Mouse (Mus musculus) cerebellum, adult 11-12 months (tissue): ENCODE data around the gene Duoxa1.

ENCODE experiments used
- DNase-seq: peaks from one replicate; pipeline ENCODE4 v3.0.0; 2022

Duoxa1 gene

DNA sequence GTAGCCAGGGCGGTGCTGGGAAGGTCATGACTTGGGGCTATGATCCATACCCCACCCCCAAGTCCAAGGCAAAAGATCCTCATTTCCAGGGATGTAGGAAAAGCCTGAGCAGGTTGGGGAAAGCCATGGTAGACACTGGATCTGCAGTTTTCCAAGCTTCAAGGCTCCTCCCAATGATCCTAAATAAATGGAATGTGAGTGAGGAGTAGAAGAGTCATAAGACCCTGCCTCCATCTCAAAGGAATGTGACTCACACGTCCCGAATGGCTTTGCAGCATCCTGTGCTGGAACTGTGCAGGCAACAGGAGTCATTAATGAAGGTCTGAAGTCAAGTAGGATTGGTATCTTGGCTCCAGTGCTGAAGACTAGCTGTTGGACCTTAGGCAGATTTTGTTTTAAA, 14.5 kb upstream of the Duoxa1 start:
- DNase-seq = no peak

DNA sequence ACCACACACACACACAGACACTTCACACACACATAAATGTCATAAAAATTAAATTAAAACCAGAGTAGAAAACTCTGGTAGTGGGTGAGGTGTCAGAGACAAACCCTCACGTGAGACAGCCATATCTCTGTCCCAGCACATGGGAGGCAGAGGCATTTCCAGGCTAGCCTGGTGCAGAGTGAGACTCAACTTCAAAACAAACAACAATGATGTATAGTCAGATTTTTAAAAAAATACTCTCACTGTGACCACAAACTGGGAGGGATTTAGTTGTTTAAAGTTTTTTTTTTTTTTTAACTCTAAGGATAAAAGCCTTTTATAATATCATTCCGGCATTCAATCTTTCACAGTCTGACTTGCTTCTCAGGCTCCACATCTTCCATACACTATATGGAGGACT, 11.8 kb upstream of the Duoxa1 start:
- no peak for DNase-seq

DNA sequence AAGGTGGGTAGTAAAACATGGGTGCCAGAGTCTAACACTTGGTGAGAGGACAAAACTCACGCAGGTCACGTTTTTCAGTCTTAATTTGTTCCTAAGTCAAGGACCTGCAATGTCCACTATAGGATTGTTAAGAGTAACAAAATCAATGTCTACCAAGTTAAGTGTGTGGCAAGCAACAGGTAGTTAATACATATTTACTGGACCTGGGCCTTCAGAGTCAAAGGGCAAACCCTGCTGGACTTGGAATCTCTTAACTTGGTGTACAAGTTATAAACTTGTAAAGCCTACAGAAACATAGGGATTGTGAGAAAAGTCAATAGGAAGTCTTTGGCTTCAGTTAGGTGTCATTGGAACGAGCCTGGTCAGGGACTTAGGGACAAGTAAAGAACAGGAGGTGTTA, 11.1 kb upstream of the Duoxa1 start:
- DNase-seq = no peak

DNA sequence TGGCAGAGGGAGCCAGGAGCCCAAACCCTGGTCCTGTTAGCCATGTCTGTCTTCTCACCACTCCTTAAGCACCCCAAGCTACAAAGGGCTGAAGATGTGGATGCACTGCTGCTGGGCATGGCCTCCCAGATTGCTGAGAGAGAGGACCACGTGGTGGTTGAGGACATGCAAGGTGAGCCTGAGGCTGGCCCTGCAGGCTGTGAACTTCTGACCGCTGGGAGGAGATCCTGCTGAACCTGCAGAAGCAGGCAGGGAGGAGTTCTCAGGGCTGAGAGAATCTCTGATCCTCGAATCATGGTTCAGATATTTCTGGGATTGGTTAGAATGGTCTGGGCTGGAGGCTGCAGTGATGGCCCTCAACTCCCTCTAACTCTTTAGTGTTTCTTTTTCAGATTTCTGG, 10.4 kb upstream of the Duoxa1 start:
- DNase-seq = no peak

DNA sequence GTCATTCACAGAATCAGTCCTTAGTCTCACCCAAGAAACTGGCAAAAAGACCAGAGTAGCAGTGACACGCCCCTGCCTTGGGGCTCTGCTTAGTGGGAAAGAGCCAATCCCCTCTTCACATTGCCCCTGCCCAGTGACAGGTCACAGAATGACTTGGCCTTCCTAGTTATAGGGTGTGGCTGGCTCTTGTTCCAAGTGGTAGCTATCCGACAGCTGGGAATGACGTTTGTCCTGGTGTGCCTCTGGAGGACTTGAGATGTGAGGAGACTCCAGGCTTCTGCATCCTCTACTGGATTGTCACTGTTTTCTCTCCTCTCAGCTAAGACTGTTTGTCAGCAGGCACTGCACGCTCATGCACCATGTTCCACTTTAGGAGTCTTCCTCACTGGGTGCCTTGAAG, 3.9 kb upstream of the Duoxa1 start:
- no peak for DNase-seq

DNA sequence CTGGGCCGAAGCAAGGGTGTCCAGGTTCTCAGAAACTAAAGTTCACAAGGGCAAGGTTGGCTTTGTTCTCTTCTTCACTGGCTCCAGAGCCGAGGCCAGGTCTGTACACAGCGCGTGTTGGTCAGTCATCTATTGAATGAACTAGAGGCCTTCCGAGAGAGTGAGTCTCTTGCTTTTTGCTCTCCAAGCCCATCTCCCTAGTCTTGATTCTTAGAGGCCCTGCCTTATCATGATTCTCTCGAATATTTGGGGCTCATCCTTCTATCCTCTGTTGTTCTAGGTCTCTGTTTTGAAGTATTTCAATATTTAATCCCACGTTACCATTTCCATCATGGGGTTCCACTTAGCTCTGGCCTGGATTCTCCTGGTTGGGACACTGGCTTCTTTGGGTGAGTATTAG, 1.8 kb upstream of the Duoxa1 start, which contains the start of gene Duox1:
TSS of gene Duox1 (plus strand) at position 301 of the 400 bp plus-strand sequence.
- no peak for DNase-seq

DNA sequence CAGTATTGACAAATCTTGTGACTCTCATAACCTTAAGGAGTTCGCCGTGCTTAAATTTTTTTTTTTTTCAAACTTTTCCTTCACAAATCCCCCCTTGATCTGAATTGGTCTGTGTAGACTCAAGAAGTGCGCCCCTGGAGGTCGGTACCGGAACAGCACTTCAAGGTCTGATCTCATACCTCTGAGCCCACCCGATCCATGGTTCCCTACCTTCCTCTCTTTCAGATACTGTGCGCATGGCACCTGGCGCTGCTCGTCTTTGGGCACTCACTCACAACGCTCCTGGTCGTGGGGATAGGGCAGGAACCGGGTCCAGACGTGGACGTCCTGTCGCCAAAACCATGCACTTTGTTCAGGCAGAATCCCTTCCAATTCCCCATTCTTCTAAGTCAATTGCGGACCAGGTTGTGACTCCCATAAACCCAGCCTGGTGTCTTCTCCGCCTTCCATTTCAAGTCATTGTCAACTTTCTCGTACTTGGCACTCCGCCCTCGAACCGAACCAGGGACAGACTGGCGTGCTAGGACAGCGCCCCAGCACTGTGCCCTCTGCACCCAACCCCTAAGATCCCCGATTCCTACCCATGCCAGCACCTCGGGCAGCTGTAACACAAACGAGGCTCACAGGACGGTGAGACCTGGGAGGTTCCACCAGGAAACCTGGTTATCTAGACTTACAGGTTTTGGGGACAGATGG, 660 bp downstream of the Duoxa1 start:
- no peak for DNase-seq

DNA sequence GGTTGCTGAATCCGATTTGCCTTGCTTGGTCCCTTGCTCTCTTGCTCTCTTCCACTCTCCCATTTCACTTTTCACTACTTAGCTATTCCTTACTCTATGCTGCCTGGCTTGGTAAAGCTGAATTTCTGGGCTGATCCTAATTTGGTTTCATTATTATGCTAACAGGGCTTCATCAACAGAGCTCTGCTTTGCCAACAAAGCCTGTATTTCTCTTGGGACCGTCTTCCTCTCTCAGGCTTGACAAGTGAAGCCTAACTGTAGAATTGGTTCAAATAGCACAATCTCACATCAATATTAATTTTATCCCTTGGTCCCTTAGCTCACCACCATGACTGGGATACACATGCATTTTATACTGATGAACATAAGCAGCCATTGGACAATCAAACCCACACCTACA, 2.0 kb downstream of the Duoxa1 start:
- no peak for DNase-seq

DNA sequence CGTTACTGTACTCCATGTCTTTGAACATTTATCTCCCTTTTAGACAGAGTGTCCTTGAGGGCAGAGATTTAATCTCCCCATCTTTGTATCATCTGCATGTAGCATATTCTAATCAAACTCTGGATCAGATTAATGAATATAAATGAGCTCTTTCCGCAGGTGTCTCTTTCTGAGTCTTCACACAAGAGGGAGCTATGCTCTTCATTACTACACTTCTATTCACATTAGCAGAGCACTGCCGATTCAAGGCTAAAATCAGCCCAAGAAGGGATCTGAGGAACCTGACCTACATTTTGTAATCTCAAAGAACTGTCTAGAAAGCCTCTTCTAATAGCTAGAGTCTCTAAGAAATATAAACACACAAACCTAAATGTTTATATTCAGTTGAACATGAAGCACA, 3.9 kb downstream of the Duoxa1 start:
- no peak for DNase-seq

DNA sequence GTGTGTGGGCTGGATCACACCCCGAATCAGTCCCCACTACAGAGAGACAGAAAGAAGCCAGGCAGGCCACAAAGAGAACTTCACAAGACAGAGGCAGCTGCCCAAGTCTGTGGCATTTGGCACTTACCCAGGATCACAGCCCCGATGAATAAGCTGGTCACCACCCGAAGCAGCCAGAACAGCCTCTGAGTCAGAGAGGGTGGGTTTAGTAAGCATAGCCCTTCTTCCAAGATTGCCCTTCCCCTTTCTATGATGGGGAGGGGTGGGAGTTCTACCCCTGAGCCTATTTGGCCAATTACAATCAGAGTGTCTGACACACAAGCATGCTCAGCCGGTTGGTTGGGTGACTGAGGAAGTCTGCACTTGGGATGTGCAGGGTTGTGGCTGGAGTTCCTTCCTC, 7.3 kb downstream of the Duoxa1 start:
- no peak for DNase-seq

DNA sequence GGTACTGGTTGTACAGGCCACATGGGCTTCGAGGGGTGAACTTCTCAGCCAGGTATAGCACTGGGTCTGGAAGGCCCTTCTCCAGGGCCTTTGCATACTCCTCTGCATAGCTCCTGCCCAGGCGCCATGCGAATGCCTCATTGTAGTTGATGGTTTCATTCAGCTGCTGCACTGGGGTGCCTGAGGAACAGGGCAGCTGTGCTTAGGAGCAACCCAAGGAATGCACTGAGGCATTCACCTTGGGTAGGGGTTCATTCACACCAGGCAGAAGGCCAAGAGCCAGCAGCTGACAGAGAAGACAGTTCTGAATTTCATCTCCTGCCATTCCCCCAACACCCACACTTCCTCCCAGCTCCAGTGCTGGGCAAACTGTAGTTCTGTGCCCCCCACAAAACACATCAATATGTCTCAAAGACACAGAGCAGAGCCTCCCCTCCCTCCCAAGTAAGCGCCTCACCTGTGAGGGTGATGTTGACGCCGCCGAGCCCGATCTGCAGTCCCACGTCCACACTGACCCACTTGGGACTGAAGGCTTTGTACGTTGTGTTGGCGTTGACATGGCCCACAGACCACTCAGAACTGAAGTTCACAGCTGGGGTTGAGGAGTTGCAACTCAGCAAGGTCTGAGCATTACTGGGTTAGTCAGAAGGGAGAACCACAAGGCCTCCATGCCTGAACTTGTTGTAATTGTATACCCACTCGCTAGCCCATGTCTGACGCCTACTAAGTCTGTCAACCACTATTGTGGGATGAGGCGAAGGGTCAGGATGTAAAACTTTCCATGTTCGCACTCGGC, 8.2 kb downstream of the Duoxa1 start:
- DNase-seq = no peak

DNA sequence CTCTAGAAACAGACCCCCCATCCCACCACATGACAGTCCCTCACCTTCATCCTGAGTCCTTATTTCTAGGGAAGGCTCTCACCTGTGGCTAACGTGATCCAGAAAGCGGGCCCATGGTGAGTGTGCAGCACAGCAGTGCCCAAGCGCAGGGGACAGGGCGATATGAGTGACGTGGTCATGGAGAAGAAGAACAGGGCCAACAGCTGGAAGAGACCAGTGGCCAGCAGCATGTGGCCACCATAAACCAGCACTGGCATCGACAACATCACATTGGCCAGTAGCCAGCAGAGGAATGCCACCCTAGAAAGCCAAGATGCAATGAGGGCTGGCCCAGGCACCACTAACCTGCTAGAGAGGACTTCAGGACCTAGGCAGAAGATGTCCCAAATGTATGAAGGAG, 9.0 kb downstream of the Duoxa1 start:
- no peak for DNase-seq

DNA sequence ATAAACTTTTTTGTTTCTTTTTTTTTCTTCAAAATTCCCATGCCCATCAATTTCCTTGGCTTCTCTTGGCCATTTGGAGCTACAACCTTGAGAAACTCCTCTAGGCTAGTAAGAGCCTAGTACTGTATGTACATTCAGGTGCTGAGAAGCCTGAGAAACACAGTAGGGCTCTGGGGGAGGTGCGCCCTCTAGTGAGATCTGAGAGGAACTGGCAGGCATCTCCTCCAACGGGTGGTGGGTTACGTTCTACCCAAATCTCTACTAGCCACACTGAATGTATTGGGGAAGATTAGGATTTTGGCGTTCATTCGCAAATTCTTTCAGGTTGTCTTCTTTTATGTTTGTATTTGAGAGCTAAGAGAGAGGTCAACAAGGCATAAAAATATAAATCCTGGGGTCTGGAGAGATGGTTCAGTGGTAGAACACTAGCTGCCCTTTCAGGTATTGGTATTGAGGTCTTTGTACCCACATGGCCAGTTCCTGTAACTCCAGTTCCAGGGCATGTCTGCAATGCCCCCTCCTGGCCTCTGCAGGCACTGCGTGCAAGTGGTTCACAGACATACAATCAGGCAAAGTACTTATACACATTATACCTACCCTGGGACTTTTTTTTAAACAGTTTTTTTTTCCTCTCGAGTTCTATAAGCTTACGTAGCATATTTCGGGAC, 10.8 kb downstream of the Duoxa1 start:
- DNase-seq = peak; percentile 45

DNA sequence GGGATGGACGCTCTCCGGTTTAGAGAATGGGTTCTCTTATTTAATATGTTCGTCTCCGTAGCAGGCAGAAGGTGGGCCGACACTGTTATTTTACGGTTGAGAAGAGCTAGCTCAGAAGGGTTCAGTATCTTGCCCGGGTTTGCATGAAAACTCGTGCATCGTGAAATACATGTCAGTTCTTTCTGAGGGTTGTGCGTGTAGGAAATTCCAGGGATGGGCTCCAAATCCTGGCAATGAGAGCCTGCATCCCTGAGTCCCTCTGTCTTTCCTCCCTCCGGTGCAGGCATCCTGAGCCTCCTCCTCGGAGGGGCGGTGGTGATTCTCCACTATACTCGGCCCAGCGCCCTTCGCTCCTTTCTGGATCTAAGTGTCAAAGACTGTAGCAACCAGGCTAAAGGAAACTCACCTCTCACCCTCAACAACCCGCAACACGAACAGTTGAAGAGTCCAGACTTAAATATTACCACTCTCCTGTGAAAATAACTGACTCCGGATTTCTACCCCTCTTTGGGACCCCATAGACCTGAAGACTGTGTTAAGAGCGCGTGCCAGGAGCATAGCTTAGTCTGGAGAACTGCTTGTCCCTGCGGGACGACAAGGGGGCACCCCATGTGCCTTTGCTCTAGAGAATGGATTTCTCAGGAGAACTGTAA, 11.5 kb downstream of the Duoxa1 start:
- no peak for DNase-seq

DNA sequence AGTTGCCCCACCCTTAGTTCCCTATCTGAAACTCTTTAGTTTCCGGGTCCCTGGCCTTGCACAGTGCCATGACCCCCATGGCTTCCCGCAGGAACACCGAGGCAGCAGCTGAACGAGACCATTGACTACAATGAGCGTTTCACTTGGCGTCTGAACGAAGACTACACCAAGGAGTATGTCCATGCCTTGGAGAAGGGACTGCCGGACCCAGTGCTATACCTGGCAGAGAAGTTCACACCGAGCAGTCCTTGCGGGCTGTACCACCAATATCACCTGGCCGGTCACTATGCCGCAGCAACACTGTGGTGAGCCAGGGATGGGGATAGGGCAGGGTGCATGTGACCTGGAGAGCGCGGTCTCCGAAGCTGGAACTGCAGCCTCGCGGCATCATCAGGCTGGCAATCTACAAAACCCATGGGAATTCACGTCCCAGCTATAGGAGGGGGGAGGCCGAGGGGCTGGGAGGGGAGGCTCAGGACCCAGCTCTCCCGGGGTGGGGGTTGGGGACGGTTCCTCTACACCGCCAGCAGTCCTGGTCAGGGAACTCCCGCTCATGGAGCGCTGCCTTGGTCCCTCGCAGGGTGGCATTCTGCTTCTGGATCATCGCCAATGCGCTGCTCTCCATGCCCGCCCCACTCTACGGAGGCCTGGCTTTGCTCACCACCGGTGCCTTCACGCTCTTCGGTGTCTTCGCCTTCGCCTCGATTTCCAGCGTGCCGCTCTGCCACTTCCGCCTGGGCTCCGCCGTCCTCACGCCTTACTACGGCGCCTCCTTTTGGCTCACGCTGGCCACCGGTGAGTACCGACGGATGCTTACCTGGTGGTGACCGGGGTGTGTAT, 12.2 kb downstream of the Duoxa1 start:
- peak; percentile 27 for DNase-seq

DNA sequence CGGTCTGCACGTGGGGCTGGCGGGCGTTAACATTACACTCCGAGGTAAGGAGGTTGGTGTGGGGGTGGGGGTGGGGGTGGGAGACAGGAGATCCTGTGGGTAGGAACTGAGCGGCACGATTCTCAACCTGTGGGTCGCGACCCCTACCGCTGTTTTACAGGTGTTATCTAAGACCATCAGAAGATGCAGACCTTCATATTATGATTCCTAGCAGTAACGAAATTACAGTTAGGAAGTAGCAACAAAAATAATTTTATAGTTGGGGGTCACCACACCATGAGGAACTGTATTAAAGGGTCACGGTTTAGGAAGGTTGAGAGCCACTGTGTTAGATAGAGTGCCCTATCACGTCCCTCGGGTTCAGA, 12.9 kb downstream of the Duoxa1 start:
- no peak for DNase-seq

DNA sequence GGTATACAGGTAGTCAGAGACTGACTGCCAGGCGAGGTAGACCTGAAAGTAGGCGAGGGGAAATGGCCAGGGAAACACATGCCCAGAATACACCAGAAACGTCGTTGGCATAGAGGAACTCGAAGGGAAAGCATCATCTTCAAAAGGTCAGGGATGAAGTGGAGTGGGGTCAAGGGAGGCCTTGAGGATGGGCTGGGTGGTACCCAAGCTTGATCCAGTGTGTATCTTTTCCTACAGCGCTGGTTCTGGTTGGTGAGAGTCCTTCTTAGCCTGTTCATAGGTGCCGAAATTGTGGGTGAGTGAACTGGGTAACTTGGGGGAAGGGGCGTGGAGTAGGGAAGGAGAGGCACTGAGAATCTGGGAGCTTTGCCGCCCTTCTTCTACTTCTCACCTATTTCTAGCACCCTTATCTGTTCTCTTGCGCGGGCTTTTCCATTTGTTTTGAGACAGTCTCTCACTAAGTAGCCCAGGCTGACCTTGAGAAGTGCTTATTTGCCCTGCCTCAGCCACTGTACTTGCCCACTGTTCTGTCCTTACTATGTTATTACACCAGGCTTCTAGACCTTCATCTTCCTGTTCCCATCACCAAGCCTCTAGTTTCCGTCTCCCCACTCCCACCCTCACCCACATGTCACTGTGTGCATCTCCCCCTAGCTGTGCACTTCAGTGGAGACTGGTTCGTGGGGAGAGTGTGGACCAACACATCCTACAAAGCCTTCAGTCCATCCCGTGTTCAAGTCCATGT, 13.4 kb downstream of the Duoxa1 start:
- DNase-seq = no peak

DNA sequence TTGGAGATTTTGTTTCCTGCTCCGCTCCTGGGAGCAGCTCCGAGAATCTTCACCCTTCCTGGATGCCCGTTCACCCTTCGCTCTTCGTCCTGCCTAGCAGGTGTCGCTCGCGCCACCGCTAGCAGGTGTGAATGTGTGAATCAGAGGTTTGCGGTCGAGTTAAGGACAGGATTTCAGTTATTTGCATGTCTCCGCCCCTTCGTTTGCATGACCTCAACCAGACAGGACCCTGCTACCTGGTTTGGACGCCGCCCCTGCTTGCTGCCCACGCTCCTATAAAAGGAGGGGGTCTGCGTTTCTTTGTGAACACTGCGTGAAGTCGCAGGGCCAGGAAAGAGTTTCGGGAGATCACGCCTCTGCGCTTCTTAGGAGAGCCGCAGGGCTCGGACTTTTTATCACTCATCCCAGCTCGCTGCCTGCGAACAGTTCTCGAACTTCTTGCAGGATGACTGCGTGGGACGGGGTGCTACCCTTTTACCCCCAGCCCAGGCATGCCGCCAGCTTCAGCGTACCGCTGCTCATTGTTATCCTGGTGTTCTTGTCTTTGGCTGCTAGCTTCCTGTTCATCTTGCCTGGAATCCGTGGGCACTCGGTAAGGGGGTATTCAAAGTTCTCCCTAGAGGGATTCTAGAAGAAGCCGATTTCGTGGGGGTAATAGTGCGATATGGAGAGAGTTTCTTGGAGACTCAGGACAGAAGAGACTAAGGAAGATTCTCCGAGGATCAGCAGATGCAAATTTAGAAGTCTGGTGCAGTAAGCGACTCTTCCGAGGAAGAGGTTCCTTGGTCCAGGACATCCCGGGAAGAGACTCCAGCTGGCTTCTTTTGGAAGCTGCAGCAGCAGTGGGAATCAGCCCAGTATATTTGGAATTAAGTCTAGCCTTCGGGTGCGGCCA, 14.7 kb downstream of the Duoxa1 start, which contains the start of gene Duoxa2:
TSS of gene Duoxa2 (plus strand) at position 305 of the 895 bp plus-strand sequence.
- no peak for DNase-seq

DNA sequence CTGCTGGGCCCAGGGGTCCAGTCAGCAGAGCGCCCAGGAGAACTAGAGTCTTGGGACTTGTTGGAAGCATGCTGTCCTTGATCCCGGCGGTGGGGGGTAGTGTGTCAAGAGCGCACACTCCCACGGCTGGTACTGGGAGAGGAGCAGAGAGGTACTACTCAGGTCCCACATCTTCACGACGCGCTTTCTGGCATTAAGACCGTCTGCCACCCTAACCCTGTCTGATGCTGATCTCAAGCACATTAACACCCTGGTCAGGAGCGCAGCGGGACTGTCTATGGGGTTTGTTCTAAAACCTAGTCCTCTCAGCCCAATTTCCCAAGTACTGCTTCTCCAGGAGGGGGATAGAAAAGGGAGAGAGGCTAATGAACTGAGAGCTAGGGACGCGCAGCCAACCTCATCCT, 15.4 kb downstream of the Duoxa1 start, which contains the start of gene Duox2:
TSS of gene Duox2 (minus strand) at position 354 of the 404 bp plus-strand sequence.
- DNase-seq = no peak

DNA sequence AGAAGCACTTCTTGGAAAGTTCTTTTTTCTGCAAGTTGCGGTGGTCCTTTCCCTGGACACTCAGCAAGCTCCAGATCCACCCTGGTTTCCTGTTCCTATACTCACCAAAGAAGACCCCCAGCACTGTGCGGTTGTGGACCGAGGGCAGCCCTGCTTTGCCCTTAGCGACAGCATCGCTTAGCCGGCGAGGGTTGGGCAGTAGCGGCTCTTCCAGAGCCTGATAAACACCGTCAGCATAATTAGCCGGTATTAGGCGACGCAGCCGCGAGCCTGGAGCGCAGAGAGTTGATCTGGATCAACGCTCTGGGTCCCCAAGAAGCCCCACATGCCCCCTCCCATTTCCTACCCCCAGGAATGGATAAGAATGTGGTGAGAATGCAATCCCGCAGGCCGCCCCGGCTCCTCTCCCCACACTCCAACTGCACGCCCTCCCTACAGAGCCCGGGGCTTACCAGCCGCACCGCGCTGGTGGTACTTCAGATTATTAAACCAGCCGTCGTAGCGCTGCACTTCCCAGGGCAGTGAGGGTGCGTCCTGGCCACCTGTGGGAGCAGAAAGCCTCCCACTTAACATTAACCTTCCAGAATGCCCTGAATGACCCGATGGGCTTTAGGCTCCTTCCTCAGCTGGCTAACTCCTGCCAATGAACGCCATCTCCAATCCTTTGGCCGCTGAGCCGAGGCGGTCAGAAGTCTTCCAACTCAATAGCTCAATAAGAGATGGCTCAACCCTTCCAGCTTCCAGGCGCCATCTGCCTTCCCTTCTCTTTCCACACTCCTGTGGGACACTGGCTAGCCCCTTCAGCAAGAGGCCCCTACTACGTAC, 16.0 kb downstream of the Duoxa1 start:
- DNase-seq = no peak
